Mouse (Mus musculus): ENCODE data around the gene Rhox12.

Gene Rhox12

GRCm38 (mm10) chrX:38110807-38111206 is at the start of gene Rhox12:
Gene Rhox12 (minus strand): TSS chrX:38110907.
- DNase-seq = no peak

GRCm38 (mm10) chrX:38159097-38159496 is 48.4 kb upstream of the Rhox12 start:
- DNase-seq = no peak

- DNase-seq = no peak
Observed at GRCm38 (mm10) chrX:38121478-38121877, 10.8 kb upstream of the Rhox12 start.

GRCm38 (mm10) chrX:38120982-38121381 is 10.3 kb upstream of the Rhox12 start, which contains the start of gene Rhox13:
Gene Rhox13 (plus strand): TSS chrX:38121219.
- no peak for DNase-seq

GRCm38 (mm10) chrX:38085041-38085440 is 25.7 kb downstream of the Rhox12 start, which contains the start of gene Rhox11:
Gene Rhox11 (minus strand): TSS chrX:38085141.
- DNase-seq = no peak

- DNase-seq = peak; percentile 6 to 12
Observed at GRCm38 (mm10) chrX:38084226-38084625, 26.5 kb downstream of the Rhox12 start.

GRCm38 (mm10) chrX:38066175-38066574 is 44.5 kb downstream of the Rhox12 start, which contains the start of gene Rhox10:
Gene Rhox10 (plus strand): TSS chrX:38066475.
- no peak for DNase-seq

- no peak for DNase-seq
Observed at GRCm38 (mm10) chrX:38061544-38061943, 49.2 kb downstream of the Rhox12 start.
